Mouse (Mus musculus): ENCODE results near the gene Inpp5d.
"Not testable (repeated sequence)": the region's sequence is repeated elsewhere in the genome, so short reads cannot be mapped to it uniquely, and the experiment has no call there.

Gene Inpp5d

GRCm38 (mm10) chr1:87651436-87651835 is 31.3 kb downstream of the Inpp5d start:
- no peak for DNase-seq (ENCODE audit: extremely low read depth, insufficient read length, low spot score)

DNA sequence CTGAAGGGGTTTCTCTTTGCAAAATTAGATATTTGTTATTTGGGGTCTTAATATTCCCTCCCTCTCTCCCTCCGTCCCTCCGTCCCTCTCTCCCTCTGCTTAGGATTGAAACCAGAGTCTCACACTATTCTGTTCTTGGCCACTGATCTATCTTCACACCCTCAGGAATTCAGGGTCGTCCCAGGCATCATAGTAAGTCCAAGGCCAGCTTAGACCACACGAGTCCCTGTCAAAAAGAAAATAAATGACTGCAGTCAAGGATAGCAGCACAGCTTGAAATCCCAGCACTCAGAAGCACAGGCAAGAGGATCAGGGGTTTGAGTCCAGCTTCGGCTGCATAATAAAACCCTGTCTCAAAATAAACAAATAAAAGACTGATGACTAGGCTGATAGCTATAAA is 35.0 kb downstream of the Inpp5d start:
- no peak for DNase-seq (ENCODE audit: extremely low read depth, insufficient read length, low spot score)

DNA sequence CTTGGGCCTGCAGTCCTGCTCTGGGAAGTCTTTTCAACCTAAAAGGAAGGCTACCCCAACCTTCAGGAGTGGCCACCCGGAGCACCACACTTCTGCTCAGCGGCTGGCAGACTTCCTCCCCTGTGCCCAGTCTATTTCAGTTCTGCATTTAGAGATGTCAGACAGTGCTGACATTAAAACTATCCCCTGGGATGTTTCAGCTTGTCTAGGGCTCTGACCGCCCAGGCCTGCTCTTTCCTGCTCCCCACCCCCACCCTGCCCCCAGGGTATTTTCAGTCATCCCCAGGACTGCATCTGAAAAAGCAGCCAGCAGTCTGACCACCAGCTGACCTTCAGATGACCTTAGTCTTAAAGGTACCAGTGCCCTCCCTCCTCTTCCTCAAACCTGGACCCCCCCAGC is 38.0 kb downstream of the Inpp5d start:
- DNase-seq (ENCODE audit: extremely low read depth, insufficient read length, low spot score), result no peak

DNA sequence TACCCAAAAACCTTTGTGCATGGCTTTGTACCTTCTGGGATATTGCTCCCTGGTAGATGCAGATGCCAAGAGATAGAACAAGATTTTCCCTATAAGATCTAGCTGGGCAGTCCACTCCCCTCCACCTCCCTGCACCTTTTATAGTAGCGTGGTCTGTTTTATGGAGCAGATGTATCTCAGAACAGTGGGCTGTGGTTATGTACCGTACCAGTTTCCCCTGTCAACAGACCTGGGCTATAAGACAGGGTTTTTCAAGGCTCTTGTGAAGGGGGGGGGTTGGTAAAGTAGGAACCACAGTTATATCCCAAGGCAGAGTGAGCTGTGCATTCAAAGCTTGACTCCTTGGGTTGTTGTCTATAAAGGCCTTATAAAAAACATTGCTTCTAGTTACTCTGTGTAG is 38.4 kb downstream of the Inpp5d start:
- no peak for DNase-seq (ENCODE audit: extremely low read depth, insufficient read length, low spot score)

- DNase-seq (ENCODE audit: extremely low read depth, insufficient read length, low spot score), result no peak
Measured at GRCm38 (mm10) chr1:87658937-87659617, 39.0 kb downstream of the Inpp5d start.

- no peak for DNase-seq (ENCODE audit: extremely low read depth, insufficient read length, low spot score)
Measured at GRCm38 (mm10) chr1:87659618-87659960, 39.5 kb downstream of the Inpp5d start.

- no peak for DNase-seq (ENCODE audit: extremely low read depth, insufficient read length, low spot score)
Measured at GRCm38 (mm10) chr1:87660740-87661139, 40.6 kb downstream of the Inpp5d start.

- DNase-seq (ENCODE audit: extremely low read depth, insufficient read length, low spot score), result no peak
Measured at GRCm38 (mm10) chr1:87663992-87664391, 43.9 kb downstream of the Inpp5d start.

DNA sequence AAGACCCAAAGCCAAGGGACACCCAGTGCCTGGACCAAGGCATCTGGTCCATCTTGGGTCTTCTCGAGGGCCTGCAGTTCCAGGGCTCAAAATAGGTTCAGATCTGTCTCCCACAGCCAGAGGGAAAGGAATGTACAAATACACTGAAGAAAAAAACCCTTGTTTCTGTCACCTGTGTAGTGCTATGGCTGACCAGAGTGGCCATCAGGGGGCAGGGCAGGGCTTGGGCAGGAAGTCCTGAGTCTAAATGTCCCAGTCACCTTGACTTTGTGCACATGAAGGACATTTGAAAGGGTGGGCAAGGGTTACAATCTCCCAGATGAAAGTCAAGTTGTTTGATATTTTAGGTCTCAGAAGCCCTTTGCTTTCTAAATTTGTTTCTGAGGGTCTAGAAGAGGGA is 46.9 kb downstream of the Inpp5d start:
- no peak for DNase-seq (ENCODE audit: extremely low read depth, insufficient read length, low spot score)

- DNase-seq (ENCODE audit: extremely low read depth, insufficient read length, low spot score), result no peak
Measured at GRCm38 (mm10) chr1:87668300-87668699, 48.2 kb downstream of the Inpp5d start.

- no peak for DNase-seq (ENCODE audit: extremely low read depth, insufficient read length, low spot score)
Measured at GRCm38 (mm10) chr1:87671483-87671882, 51.4 kb downstream of the Inpp5d start.

DNA sequence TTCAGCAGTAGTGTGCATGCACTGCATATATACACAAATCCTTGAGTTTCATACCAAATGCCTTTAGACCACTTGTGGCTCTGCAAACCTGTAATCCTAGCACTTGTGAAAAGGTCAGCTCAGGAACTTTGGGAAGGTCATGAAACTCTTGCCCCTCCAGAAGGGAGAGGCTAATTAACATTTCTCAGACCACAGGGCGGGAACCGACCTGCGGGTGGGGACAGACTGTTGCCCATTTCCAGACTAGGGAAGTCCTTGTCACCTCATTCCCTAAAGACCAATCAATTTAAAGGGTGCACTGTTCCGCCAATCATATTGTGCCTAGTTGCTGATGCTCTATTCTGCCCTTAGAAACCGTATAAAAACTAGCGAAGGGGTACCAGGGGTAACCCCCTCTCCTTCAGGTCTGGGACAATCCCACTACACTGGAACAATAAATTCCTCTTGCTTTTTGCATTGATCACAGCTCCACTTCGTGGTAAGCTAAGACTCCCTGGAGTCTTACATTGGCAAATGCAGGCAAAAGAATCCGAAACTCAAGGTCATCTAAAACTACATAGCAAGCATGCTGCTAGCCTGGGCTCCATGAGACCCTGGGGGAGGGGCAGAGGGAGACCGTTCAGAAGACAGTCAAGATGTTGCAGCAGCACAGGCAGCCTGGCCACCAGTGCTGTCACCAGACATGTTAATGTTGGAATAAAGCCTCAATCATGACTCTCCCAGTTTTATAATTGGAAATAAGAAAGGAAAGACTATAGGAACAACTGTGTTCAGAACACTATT is 53.9 kb downstream of the Inpp5d start:
- DNase-seq (ENCODE audit: extremely low read depth, insufficient read length, low spot score), result no peak

GRCm38 (mm10) chr1:87676006-87676405 is 55.9 kb downstream of the Inpp5d start:
- DNase-seq (ENCODE audit: extremely low read depth, insufficient read length, low spot score), result no peak

DNA sequence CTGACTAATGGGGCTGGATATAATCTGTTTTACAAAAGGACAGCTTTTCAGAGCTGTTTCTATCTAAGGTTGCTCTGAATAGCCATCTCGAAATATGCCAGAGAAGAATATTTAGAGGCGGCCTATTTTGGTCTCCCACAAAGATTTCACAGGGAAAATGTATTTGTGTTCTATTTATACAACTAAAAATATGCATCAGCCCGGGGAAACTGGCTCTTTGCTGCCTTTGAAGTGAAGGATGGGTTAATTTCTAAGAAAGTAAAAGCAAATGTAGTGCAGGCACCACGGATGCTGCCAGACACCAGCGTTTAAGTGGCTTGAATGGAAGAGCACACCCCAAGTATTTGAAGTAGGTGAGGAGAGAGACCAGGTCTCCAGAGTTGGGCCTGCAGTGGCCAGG is 59.0 kb downstream of the Inpp5d start:
- DNase-seq (ENCODE audit: extremely low read depth, insufficient read length, low spot score), result no peak

DNA sequence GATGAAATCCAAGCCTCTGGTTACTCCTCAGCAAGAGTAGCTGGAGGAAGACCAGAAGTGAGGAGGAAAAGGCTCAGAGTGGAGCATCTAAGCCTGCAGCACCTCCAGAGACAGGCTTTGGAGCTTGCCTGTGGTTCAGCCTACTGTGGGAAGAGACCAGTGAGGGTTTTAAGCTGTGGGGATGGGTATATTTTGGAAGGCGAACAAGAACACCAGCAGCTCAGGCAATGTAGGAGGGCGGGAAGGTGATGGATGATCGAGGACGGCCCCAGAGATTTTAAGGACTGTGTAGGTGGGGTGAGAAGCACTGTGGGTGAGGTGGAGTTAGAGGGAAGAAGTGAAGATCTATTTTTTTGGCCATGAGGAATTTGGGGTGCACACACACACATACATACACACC is 60.8 kb downstream of the Inpp5d start:
- DNase-seq (ENCODE audit: extremely low read depth, insufficient read length, low spot score), result no peak

DNA sequence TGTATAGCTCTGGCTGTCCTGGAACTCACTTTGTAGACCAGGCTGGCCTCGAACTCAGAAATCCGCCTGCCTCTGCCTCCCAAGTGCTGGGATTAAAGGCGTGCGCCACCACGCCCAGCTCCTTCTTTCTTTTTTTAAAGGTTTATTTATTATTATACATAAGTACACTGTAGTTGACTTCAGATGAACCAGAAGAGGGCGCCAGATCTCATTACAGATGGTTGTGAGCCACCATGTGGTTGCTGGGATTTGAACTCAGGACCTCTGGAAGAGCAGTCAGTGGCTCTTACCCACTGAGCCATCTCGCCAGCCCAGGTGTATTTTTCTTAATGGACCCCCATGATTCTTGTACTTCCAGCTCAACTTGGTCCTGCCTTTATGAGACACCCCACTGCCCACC is 62.4 kb downstream of the Inpp5d start:
- not testable (repeated sequence) for DNase-seq (ENCODE audit: extremely low read depth, insufficient read length, low spot score)

- no peak for DNase-seq (ENCODE audit: extremely low read depth, insufficient read length, low spot score)
Measured at GRCm38 (mm10) chr1:87684071-87684470, 64.0 kb downstream of the Inpp5d start.

DNA sequence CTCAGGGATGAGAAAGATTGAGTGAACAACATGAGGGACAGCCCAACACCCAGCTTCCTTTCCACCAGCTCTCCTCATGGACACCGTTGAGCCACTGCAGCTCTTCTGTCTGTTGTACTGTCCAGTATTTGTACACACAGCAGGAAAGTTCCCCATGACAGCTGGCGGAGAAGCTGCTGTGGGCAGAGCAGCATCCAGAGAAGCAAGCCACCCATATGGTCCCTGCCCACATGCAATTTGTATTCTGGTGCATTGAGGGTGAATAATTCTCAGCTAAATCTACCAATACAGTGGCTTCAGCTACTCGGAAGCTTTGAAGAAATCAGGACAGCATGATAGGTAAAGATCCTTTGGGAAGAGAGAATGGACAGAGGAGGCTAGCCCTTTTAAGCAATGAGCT is 64.7 kb downstream of the Inpp5d start:
- DNase-seq (ENCODE audit: extremely low read depth, insufficient read length, low spot score), result no peak

GRCm38 (mm10) chr1:87686351-87686750 is 66.2 kb downstream of the Inpp5d start:
- DNase-seq (ENCODE audit: extremely low read depth, insufficient read length, low spot score), result no peak

GRCm38 (mm10) chr1:87687009-87687408 is 66.9 kb downstream of the Inpp5d start:
- DNase-seq (ENCODE audit: extremely low read depth, insufficient read length, low spot score), result no peak

DNA sequence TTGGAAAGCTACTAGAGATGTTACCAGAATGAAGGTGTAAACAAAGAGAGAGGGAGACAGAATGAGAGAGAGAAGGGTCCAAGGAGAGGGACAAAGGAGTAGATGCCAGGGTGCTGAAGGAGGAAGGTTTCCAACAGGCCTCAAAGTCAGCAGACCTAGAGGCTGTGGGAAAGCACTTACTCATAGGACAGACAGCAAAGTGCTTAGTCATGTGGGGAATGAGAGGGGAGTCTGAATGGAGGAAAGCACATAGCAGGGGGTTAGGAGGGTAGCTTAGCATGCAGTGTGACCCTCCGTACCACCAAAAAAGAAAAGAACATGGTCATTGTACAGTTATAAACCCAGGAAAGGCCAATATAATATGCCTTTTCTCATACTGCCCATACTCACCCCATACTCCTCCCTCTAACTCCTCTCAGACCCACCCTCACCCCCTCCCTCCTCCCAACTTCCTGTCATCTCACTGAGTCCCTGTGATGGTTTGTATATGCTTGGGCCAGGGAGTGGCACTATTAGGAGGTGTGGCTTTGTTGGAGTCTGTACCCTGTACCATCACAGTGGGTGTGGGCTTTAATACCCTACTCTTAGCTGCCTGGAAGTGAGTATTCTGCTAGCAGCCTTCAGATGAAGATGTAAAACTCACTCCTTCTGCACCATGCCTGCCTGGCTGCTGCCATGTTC is 69.7 kb downstream of the Inpp5d start:
- DNase-seq (ENCODE audit: extremely low read depth, insufficient read length, low spot score), result peak; percentile 73

DNA sequence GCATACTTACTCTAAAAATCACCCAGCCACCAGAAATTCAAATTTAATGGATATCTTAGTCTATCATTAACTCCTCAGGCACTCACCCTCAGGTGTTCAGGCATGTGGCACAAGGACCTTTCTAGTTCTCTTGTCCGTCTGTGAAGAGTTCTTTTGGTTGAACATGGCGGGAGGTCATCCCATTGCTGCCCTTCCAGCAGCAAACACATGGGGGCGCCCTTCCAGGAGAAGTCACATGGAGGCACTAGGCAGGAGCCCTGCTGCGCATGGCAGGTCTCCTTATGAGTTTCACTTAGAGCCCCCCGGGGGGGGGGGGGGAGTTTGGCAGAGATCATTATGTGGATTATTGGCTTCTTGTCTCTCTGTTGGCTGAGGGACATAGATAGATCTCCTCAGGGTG is 76.2 kb downstream of the Inpp5d start:
- no peak for DNase-seq (ENCODE audit: extremely low read depth, insufficient read length, low spot score)
